Mouse (Mus musculus) spleen, adult 2 months (tissue): ENCODE measurements around the gene Itpr1. TPM values are rescaled to one million over a fixed set of nuclear protein-coding genes. Genes with fewer than 3 reads are reported as not detected.

Experiments used
- DNase-seq, 2 experiments: peaks; one replicate each; pipeline versions ENCODE4 v3.0.0 to v3.0.0-alpha.2; 2012 to 2021; ENCODE audit warnings: low spot score in 2 of 2, low read depth in 1 of 2
- H3K27ac ChIP-seq: fragments of 200-500 bp; 2 replicates; pipeline ENCODE4 v1.5.1; 2012; ENCODE audit warnings: low read length, inconsistent platforms; ENCODE audit not compliant: insufficient read depth
- H3K27me3 ChIP-seq: fragments of 200-500 bp; 2 replicates; pipeline ENCODE4 v1.6.1; 2012; ENCODE audit warnings: mild to moderate bottlenecking, moderate library complexity, low read length, inconsistent platforms; ENCODE audit not compliant: control insufficient read depth, insufficient read depth
- H3K36me3 ChIP-seq: fragments of 200-500 bp; 2 replicates; pipeline ENCODE4 v1.6.1; 2012; ENCODE audit warnings: mild to moderate bottlenecking, low read length, inconsistent platforms; ENCODE audit not compliant: control insufficient read depth, insufficient read depth
- H3K4me1 ChIP-seq: fragments of 200-500 bp; 2 replicates; pipeline ENCODE4 v1.6.1; 2011; ENCODE audit warnings: inconsistent platforms; ENCODE audit not compliant: control insufficient read depth, insufficient read depth, insufficient read length
- H3K4me3 ChIP-seq: fragments of 200-500 bp; 2 replicates; pipeline ENCODE4 v1.5.1; 2011; ENCODE audit warnings: mild to moderate bottlenecking, inconsistent platforms; ENCODE audit not compliant: insufficient read depth, insufficient read length; ENCODE audit errors: extremely low read depth
- CTCF ChIP-seq: fragments of 200-500 bp; IDR thresholded peaks from 2 replicates; pipeline ENCODE4 v1.5.1; 2011; ENCODE audit warnings: mild to moderate bottlenecking, inconsistent platforms; ENCODE audit not compliant: insufficient read depth, insufficient read length, insufficient replicate concordance; ENCODE audit errors: extremely low read depth
- POLR2A ChIP-seq: fragments of 200-500 bp; IDR thresholded peaks from 2 replicates; pipeline ENCODE4 v1.6.1; 2011; ENCODE audit warnings: low read depth, low read length, inconsistent platforms
- WGBS: fragments of 180-500 bp; shearing (Covaris S2); methylation state at CpG from one replicate; pipeline ENCODE4 v1.1.7; 2018; 5-methylcytosine and 5-hydroxymethylcytosine counted together
- polyA plus RNA-seq: library from polyadenylated mRNA; depleted of rRNA; stranded (reverse); fragments of >200 nt; gene quantifications from 2 replicates; pipeline ENCODE4 v1.2.3, GENCODE M21; 2012

Itpr1 gene
- polyA plus RNA-seq, 1 experiment, result 17.9 TPM

DNA sequence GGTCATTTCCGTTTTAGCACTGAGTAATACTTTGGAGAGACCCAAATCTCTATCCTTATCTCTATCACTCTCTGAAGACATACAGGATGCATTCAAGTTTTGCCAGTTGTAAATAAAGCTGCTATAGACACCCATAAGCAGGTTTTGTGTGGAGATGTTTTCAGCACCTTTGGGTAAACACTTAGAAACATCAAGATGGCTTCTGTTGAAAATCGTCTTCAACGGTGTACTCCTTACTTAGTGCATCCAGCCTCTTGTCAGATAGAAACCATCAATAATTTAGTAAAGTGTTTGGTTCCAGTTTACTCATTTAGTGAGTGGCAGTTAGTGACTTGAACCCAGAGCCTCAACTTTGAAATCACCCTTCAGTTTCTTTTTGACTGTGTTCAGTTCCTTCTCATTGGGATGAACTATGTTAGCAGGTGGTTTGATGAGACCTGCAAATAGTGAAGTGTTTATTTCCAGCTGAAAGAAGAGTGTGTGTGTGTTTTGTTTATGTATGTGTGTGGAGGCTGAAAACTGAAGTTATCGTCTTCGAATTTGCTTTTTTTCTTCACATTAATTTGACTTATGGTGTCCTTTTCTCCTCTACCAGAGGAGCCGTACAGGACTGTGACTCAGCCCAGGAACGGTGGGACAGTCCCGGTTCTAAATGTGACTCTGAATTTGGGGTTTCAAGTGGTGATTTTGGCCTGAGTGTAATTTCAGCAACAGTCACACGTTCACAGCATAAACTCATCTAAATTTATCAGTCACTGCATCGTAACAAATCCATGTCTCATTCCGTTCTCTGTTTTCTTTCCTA is 66.1 kb downstream of the Itpr1 start:
- TF ChIP-seq CTCF (no peak), POLR2A (no peak)
- no peak overlapping the region for H3K4me3 ChIP-seq
- H3K27me3 ChIP-seq, result no peaks in the 10 kb centered on the region
- no peaks in the 10 kb centered on the region for H3K36me3 ChIP-seq
- 81% methylated on average over 11 of the region's 11 CpGs for WGBS
- no peak for DNase-seq
- H3K4me1 ChIP-seq, result no peaks in the 10 kb centered on the region; the same call in 1 of the 2 replicates
- no peak overlapping the region for H3K27ac ChIP-seq

DNA sequence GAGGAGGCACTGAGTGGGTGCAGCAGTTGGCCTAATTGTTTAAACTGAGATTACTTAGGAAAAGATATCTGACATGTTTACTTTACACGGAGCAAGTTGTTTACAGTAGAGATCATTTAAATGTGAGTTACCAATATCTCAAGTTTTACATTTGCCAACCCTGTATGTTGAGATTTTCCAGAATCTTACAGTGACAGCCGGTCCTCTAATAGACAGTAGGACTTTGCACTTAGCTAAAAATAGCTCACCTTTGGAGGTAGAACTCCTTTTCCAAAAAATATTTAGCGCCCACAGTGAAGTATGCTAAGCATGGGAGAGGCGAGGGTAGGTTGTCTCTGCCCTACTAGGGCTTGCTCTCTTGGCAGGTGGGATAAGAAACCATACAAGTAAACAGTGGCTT is 69.2 kb downstream of the Itpr1 start:
- Histone ChIP-seq H3K27ac (no peak overlapping the region), H3K27me3 (no peaks in the 10 kb centered on the region), H3K4me3 (no peak overlapping the region), H3K4me1 (no peaks in the 10 kb centered on the region), H3K36me3 (peaks cover 1% of the 10 kb centered on the region; the same call in 1 of the 2 replicates)
- WGBS, result 87% methylated on average over 4 of the region's 4 CpGs
- TF ChIP-seq CTCF (no peak), POLR2A (no peak)
- no peak for DNase-seq

DNA sequence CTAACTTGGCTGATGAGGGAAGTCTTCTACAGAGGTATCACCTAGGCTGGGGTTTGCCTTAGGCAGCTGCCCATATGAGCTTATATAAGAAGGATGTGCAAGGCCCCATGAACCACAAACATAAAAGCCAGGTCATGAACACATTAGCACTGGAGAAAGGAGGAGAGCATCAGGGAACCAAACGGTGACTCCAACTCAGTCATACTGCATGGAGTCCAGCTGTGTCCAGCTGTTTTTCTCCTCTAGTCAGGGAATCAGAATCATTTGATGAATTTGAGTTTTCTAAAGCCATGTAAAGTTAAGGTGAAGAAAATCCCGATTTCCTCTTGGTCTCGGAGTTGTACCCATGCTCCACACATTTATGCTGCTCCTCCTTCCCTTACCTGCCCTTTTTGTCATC is 69.7 kb downstream of the Itpr1 start:
- H3K36me3 ChIP-seq, result peaks cover 3% of the 10 kb centered on the region; the same call in 1 of the 2 replicates
- H3K4me3 ChIP-seq, result no peak overlapping the region
- DNase-seq, result no peak
- no peak for TF ChIP-seq CTCF
- TF ChIP-seq POLR2A, result no peak
- no peaks in the 10 kb centered on the region; the same call in 1 of the 2 replicates for H3K4me1 ChIP-seq
- WGBS, result 94% methylated on average over 3 of the region's 3 CpGs
- no peak overlapping the region for H3K27ac ChIP-seq
- H3K27me3 ChIP-seq, result no peaks in the 10 kb centered on the region

- no peak overlapping the region for H3K4me3 ChIP-seq
- no peak for DNase-seq
- WGBS, result 97% methylated on average over 3 of the region's 3 CpGs
- H3K27me3 ChIP-seq, result no peaks in the 10 kb centered on the region
- H3K27ac ChIP-seq, result no peak overlapping the region
- no peak for TF ChIP-seq POLR2A
- peaks cover 3% of the 10 kb centered on the region; the same call in 1 of the 2 replicates for H3K36me3 ChIP-seq
- H3K4me1 ChIP-seq, result peaks cover 5% of the 10 kb centered on the region
Observed at GRCm38 (mm10) chr6:108284688-108285087, 71.8 kb downstream of the Itpr1 start.

DNA sequence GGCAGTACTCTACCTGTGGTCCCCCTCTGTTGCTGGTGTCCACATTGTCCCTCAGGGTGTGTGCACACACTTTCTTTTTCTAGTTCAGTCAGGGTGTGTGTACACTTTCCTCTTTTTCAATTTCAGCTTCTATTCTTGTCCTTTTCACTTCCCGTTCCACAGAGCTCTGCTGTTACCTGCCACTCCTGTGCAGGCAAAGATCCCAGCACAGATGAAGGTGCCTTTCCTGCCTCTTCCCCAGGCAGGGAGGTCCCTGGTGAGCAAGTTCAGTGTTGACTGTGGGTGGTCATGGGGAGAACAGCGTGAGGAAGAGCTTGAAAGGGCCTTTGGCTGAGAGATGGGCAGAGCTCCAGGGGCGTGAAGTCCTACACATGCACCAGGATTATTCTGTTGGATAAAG is 76.1 kb downstream of the Itpr1 start:
- Histone ChIP-seq H3K4me3 (no peak overlapping the region), H3K36me3 (peaks cover 3% of the 10 kb centered on the region; the same call in 1 of the 2 replicates), H3K4me1 (peaks cover 6% of the 10 kb centered on the region), H3K27ac (peak overlapping the region; percentile 61), H3K27me3 (no peaks in the 10 kb centered on the region)
- 41% methylated on average over 3 of the region's 3 CpGs for WGBS
- TF ChIP-seq CTCF (no peak), POLR2A (no peak)
- peak; percentile 3 to 9 for DNase-seq

DNA sequence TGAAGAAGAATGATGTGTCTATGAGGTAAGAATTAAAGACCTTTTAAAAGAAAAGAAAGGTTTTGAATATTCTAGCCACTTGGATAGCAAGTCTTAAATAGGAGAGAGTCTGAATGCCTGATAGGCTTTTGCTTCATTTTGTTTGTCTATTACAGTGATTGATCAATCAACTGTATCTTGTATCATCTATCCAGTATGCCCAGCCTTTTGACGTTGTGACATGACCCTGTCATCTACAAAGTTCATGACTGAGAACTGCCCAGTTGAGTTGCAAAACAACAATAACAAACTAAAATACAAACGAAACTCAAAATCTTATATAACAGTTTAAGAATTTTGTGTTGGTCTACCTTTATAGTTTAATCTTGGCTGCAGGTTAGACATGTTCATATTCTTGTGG is 78.1 kb downstream of the Itpr1 start:
- no peak overlapping the region for H3K4me3 ChIP-seq
- no peak overlapping the region for H3K27ac ChIP-seq
- DNase-seq, result no peak
- WGBS, result 94% methylated on average over 2 of the region's 2 CpGs
- peaks cover 6% of the 10 kb centered on the region for H3K4me1 ChIP-seq
- peaks cover 3% of the 10 kb centered on the region; the same call in 1 of the 2 replicates for H3K36me3 ChIP-seq
- H3K27me3 ChIP-seq, result no peaks in the 10 kb centered on the region
- TF ChIP-seq POLR2A (no peak), CTCF (no peak)

DNA sequence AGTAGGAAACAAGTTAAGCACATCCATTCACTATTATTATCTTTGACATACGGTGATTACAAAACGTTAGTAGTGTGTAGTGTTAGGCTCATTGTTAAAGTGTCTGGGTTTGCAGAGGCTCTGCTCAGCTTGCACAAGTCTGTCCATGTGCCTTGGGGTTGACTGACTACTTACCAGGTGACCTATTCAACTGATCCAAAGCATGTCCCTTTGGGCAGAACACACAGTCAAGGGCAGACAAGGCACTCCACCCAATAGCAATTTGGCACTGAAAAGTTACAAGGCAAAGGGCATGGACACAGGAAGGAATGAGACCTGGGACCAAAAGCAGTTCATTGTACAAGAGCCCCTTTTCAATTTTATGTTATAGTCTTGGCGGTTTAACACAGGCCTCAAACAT is 78.7 kb downstream of the Itpr1 start:
- H3K4me3 ChIP-seq, result no peak overlapping the region
- H3K36me3 ChIP-seq, result peaks cover 3% of the 10 kb centered on the region; the same call in 1 of the 2 replicates
- no peaks in the 10 kb centered on the region for H3K27me3 ChIP-seq
- TF ChIP-seq POLR2A (no peak), CTCF (no peak)
- no peak overlapping the region for H3K27ac ChIP-seq
- peaks cover 6% of the 10 kb centered on the region for H3K4me1 ChIP-seq
- 92% methylated on average over 3 of the region's 3 CpGs for WGBS
- DNase-seq, result no peak
